Mouse (Mus musculus): ENCODE results near the gene Sh3rf3.

DNA sequence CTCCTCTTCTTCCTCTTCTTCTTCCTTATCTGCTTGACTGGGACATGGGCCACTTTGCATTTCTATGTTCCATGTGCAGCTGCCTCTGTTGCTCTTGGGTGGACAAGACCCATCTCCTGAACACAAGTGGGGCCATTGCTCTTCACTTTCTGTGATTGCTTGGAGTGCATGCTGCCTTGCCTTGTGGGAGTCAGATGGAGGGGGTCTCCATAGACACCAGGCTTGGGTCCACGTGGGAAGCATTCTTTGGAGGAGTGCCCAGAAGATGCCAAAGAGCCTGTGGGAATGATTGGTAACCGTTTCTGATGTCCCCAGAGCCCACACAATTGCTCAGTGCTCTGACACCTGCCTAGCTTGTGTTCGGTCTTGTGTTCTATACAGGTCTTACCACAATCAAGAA lies 124.4 kb downstream of the Sh3rf3 start:
- TF ChIP-seq CTCF (IDR thresholded peaks at IDR 0.05; ENCODE audit: borderline replicate concordance, control insufficient read depth, extremely low read depth, insufficient read depth, low read length, poor library complexity) (no peak), POLR2A (IDR thresholded peaks at IDR 0.05; ENCODE audit: control insufficient read depth, extremely low read depth, insufficient read depth, low read length, poor library complexity) (no peak)
